Mouse (Mus musculus): ENCODE data around the gene Megf11. TPM values are rescaled to one million over a fixed set of nuclear protein-coding genes. Genes with fewer than 3 reads are reported as not detected.

The Megf11 gene
- polyA plus RNA-seq, 1 experiment from 2014 or later, result 20.2 TPM

DNA sequence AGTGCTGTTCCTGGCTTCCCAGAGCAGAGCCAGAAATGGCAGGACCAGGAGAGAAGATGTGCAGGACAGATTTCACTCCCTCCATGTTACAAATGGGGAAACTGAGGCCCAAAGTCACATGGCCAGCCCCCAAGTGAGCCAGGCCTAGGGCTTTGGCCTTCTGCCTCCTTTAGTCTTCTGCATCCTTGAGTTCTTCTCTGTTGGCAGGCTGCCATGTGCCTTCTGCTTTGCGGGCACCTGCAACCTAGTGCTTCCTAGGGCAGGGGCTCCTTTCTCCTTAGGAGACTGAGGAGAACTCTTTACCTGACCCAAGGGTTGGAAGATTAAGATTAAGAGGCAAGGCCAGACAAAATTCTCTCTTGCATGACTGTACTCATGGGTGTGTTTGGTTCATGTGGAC is 193.9 kb downstream of the Megf11 start:
- 52% methylated on average over 1 of the region's 1 CpGs for WGBS
- H3K4me1 ChIP-seq (ENCODE audit: control insufficient read depth, insufficient read depth, low read depth, low read length), result peaks cover 8% of the 10 kb centered on the region
- no peaks in the 10 kb centered on the region for H3K27me3 ChIP-seq (replicated peaks; ENCODE audit: control insufficient read depth, insufficient read depth, low read length)
- H3K27ac ChIP-seq (ENCODE audit: low read depth, low read length), result no peak overlapping the region
- H3K9me3 ChIP-seq (ENCODE audit: control insufficient read depth, low read length), result no peaks in the 10 kb centered on the region
- no peak overlapping the region for H3K9ac ChIP-seq (ENCODE audit: low read depth, low read length)
- H3K36me3 ChIP-seq (ENCODE audit: control insufficient read depth, insufficient read depth, low read length), result no peaks in the 10 kb centered on the region
- no peak overlapping the region for H3K4me3 ChIP-seq (ENCODE audit: low read length)
- H3K4me2 ChIP-seq (ENCODE audit: low read length), result no peak overlapping the region
- no peak for ATAC-seq

DNA sequence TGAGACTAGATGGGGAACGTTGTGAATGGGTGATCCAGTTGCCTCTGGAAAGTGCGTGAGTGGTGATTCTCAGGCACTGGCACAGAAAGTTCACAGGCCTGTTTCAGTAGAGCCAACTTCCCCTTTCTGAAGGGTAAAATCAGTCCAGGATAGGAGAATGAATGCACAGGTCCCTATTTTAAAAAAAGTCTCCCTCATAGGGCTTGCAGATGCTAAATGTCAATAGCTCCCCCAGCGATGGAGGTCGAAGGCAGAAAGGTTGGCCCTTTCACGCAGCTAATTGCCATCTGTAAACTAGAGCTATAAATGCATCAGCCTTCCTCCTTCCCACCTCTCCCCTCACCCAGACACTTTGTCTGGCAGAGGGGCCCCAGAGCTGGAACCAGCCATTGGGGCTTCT is 200.9 kb downstream of the Megf11 start:
- H3K27me3 ChIP-seq (replicated peaks; ENCODE audit: control insufficient read depth, insufficient read depth, low read length), result no peaks in the 10 kb centered on the region; the same call in 1 of the 2 replicates
- no peaks in the 10 kb centered on the region for H3K9me3 ChIP-seq (ENCODE audit: control insufficient read depth, low read length)
- H3K27ac ChIP-seq (ENCODE audit: low read depth, low read length), result no peak overlapping the region
- no peak overlapping the region for H3K9ac ChIP-seq (ENCODE audit: low read depth, low read length)
- no peaks in the 10 kb centered on the region for H3K36me3 ChIP-seq (ENCODE audit: control insufficient read depth, insufficient read depth, low read length)
- no peak overlapping the region for H3K4me3 ChIP-seq (ENCODE audit: low read length)
- no peaks in the 10 kb centered on the region for H3K4me1 ChIP-seq (ENCODE audit: control insufficient read depth, insufficient read depth, low read depth, low read length)
- no peak for ATAC-seq
- H3K4me2 ChIP-seq (ENCODE audit: low read length), result no peak overlapping the region
- 84% methylated on average over 5 of the region's 5 CpGs for WGBS

DNA sequence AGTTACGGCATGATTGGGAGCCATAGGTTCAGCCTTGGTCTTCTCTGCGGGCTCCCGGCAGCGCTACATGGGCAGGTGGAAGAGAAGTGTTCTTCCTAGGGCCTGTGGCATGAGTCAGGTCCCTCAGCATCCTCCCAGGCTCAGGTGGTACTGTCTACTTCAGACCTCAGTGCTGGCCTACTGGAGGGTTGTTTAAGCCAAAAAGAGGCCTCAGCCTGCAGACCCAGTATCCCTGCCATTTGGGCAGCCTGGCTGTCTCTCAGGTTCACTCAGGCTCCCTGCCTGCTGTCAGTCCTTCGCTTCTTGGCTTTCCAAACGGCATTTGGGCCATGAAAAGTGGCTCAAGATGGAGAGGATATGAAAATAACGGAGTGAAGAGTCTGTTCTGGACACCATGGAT is 202.6 kb downstream of the Megf11 start:
- no peak for ATAC-seq
- H3K4me1 ChIP-seq (ENCODE audit: control insufficient read depth, insufficient read depth, low read depth, low read length), result no peaks in the 10 kb centered on the region

DNA sequence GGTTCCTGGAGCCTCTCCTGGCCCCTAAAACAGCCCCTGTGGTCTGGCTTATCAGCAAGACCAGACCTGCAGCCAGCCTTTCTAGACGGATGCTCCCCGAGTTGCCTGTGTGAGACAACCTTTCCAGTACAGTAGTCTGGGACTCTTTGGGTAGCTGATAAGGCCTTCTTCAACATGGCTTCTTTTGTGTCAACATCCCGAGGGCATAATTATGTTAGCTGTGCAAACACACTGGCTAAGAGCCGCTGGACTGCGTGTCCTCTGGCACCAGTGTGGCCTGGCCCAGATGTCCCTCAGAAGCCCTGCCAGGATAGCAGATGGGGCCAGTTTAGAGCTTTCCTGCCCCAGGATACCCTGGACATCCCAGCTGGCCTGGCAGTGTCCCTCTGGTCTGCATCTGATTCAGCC is 205.2 kb downstream of the Megf11 start:
- Histone ChIP-seq H3K36me3 (ENCODE audit: control insufficient read depth, insufficient read depth, low read length) (no peaks in the 10 kb centered on the region), H3K4me1 (ENCODE audit: control insufficient read depth, insufficient read depth, low read depth, low read length) (peaks cover 14% of the 10 kb centered on the region; the same call in 1 of the 2 replicates), H3K27ac (ENCODE audit: low read depth, low read length) (no peak overlapping the region), H3K9me3 (ENCODE audit: control insufficient read depth, low read length) (no peaks in the 10 kb centered on the region), H3K9ac (ENCODE audit: low read depth, low read length) (no peak overlapping the region), H3K4me3 (ENCODE audit: low read length) (no peak overlapping the region), H3K27me3 (replicated peaks; ENCODE audit: control insufficient read depth, insufficient read depth, low read length) (no peaks in the 10 kb centered on the region; the same call in 1 of the 2 replicates), H3K4me2 (ENCODE audit: low read length) (no peak overlapping the region)
- 43% methylated on average over 5 of the region's 5 CpGs for WGBS
- 0 out of 2 replicates have a peak, but pooled peaks have one; percentile 61 for ATAC-seq

More for the DNA sequence above, 202.6 kb downstream of the Megf11 start:
- Histone ChIP-seq H3K36me3 (ENCODE audit: control insufficient read depth, insufficient read depth, low read length) (no peaks in the 10 kb centered on the region), H3K9ac (ENCODE audit: low read depth, low read length) (no peak overlapping the region), H3K4me2 (ENCODE audit: low read length) (no peak overlapping the region), H3K4me3 (ENCODE audit: low read length) (no peak overlapping the region), H3K27ac (ENCODE audit: low read depth, low read length) (no peak overlapping the region), H3K27me3 (replicated peaks; ENCODE audit: control insufficient read depth, insufficient read depth, low read length) (no peaks in the 10 kb centered on the region; the same call in 1 of the 2 replicates), H3K9me3 (ENCODE audit: control insufficient read depth, low read length) (no peaks in the 10 kb centered on the region)
- 88% methylated on average over 7 of the region's 7 CpGs for WGBS

DNA sequence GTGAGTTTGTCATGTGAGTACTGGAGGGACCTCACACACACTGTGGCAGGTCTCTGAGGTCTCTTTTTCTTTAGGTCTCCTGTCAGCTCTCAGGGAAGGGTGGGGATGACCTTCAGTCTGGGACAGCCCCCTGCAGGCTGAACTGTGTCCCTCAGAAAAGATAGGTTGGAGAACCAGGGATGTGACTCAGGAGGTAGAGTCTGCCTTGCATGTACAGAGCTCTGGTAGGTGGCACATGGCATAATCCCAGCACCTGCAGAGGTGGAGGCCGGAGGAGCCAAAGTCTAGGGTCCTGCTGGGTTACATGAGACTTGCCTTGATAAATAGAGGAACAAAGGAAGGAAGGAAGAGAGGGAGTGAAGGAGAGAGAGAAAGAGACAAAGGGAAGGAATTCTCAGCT is 206.0 kb downstream of the Megf11 start:
- no peak overlapping the region for H3K4me2 ChIP-seq (ENCODE audit: low read length)
- peaks cover 14% of the 10 kb centered on the region; the same call in 1 of the 2 replicates for H3K4me1 ChIP-seq (ENCODE audit: control insufficient read depth, insufficient read depth, low read depth, low read length)
- no peak overlapping the region for H3K27ac ChIP-seq (ENCODE audit: low read depth, low read length)
- H3K9me3 ChIP-seq (ENCODE audit: control insufficient read depth, low read length), result no peaks in the 10 kb centered on the region
- H3K27me3 ChIP-seq (replicated peaks; ENCODE audit: control insufficient read depth, insufficient read depth, low read length), result no peaks in the 10 kb centered on the region; the same call in 1 of the 2 replicates
- no peak overlapping the region for H3K9ac ChIP-seq (ENCODE audit: low read depth, low read length)
- H3K36me3 ChIP-seq (ENCODE audit: control insufficient read depth, insufficient read depth, low read length), result no peaks in the 10 kb centered on the region
- 90% methylated on average over 1 of the region's 1 CpGs for WGBS
- no peak overlapping the region for H3K4me3 ChIP-seq (ENCODE audit: low read length)
- ATAC-seq, result no peak

DNA sequence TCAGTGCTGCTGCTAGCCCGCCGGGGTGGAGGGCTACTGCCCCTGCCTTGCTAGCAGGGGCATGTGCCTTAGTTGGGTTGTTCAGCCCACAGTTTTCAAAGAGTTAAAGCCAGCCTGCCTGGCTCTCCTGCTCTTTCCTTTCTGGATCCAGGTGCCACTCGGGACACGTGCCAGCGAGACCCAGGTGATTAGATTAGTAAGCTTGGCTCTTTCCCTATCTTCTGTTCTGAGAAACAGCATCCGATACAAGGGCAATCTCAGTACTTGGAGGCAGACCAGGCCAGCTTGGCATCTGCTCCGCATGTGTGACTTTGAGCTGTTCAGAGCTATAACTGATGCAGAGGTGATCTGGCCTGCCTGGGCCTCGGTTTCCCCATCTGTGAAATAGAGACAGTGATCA is 209.0 kb downstream of the Megf11 start:
- H3K9ac ChIP-seq (ENCODE audit: low read depth, low read length), result no peak overlapping the region
- H3K4me2 ChIP-seq (ENCODE audit: low read length), result no peak overlapping the region
- ATAC-seq, result peak; percentile 40; the same call in 1 of the 2 replicates
- H3K27ac ChIP-seq (ENCODE audit: low read depth, low read length), result no peak overlapping the region
- WGBS, result 56% methylated on average over 8 of the region's 8 CpGs
- no peaks in the 10 kb centered on the region for H3K9me3 ChIP-seq (ENCODE audit: control insufficient read depth, low read length)
- H3K36me3 ChIP-seq (ENCODE audit: control insufficient read depth, insufficient read depth, low read length), result no peaks in the 10 kb centered on the region
- peaks cover 14% of the 10 kb centered on the region; the same call in 1 of the 2 replicates for H3K4me1 ChIP-seq (ENCODE audit: control insufficient read depth, insufficient read depth, low read depth, low read length)
- no peaks in the 10 kb centered on the region; the same call in 1 of the 2 replicates for H3K27me3 ChIP-seq (replicated peaks; ENCODE audit: control insufficient read depth, insufficient read depth, low read length)
- no peak overlapping the region for H3K4me3 ChIP-seq (ENCODE audit: low read length)

DNA sequence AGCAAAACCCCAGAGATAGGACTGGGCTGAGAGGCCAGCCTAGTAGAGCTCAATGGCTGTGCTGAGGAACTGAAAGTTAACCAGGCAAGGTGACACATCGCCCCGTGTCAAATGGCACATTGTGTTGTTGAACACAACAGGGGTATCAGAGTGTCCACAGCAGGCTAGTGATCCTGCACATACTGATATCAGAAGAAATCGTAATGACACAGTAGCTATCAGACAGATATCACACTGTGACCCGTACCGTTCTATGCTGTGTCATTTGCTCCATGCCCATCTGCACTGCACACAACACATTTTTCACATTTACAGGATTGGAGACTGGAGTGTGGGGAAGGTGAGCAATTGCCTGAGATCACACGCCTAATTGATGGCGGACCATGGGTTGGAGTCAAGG is 213.0 kb downstream of the Megf11 start:
- Histone ChIP-seq H3K27me3 (replicated peaks; ENCODE audit: control insufficient read depth, insufficient read depth, low read length) (0 out of 2 replicates have a peak, but pooled peaks cover 3% of the 10 kb centered on the region), H3K9me3 (ENCODE audit: control insufficient read depth, low read length) (no peaks in the 10 kb centered on the region), H3K27ac (ENCODE audit: low read depth, low read length) (no peak overlapping the region), H3K4me1 (ENCODE audit: control insufficient read depth, insufficient read depth, low read depth, low read length) (peaks cover 11% of the 10 kb centered on the region; the same call in 1 of the 2 replicates), H3K9ac (ENCODE audit: low read depth, low read length) (no peak overlapping the region), H3K4me2 (ENCODE audit: low read length) (no peak overlapping the region), H3K4me3 (ENCODE audit: low read length) (no peak overlapping the region), H3K36me3 (ENCODE audit: control insufficient read depth, insufficient read depth, low read length) (no peaks in the 10 kb centered on the region)
- WGBS, result 86% methylated on average over 7 of the region's 7 CpGs
- ATAC-seq, result no peak

DNA sequence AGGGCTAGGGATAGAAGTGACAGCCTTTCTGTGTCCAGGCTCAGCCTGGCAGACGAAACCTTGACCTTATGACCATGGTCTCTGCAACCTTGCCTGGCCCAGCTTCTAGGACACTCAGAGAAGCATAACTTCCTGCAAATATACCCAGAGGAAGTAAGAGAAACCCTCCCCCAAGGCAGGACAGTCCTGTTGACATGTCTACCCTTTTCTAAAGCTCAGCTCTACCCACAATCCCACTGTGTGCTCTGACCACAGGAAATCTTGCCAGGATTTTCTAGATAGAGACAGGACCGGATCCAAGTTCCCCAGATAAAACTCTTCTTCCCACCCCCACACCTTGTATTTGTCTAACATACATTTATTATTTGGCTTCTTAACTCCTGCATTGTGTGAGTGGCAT is 215.3 kb downstream of the Megf11 start:
- no peak overlapping the region for H3K4me2 ChIP-seq (ENCODE audit: low read length)
- H3K27me3 ChIP-seq (replicated peaks; ENCODE audit: control insufficient read depth, insufficient read depth, low read length), result 0 out of 2 replicates have a peak, but pooled peaks cover 3% of the 10 kb centered on the region
- no peak overlapping the region for H3K9ac ChIP-seq (ENCODE audit: low read depth, low read length)
- no peaks in the 10 kb centered on the region for H3K9me3 ChIP-seq (ENCODE audit: control insufficient read depth, low read length)
- H3K4me1 ChIP-seq (ENCODE audit: control insufficient read depth, insufficient read depth, low read depth, low read length), result peaks cover 21% of the 10 kb centered on the region
- ATAC-seq, result no peak
- WGBS, result 85% methylated on average over 2 of the region's 2 CpGs
- no peak overlapping the region for H3K27ac ChIP-seq (ENCODE audit: low read depth, low read length)
- H3K4me3 ChIP-seq (ENCODE audit: low read length), result no peak overlapping the region
- H3K36me3 ChIP-seq (ENCODE audit: control insufficient read depth, insufficient read depth, low read length), result no peaks in the 10 kb centered on the region

DNA sequence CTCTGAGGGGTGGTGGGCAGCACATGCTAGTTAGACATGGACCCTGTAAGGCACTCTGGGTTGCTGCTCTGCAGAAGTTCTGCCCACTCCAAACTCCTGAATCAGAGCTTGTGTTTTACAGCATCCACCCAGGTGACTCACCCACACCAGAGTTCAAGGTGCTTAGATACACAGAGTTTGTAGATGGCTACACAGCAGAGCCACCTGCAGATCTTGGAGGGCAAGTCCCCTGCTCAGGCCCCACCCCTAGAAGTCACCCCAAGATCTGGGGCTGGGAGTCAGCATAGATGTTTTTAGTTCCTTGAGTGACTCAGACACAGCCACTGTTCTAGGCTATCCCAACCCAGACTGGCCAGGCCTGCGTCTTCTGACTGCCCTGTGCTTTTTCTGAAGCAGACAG is 217.5 kb downstream of the Megf11 start:
- H3K4me1 ChIP-seq (ENCODE audit: control insufficient read depth, insufficient read depth, low read depth, low read length), result peaks cover 39% of the 10 kb centered on the region
- H3K27me3 ChIP-seq (replicated peaks; ENCODE audit: control insufficient read depth, insufficient read depth, low read length), result 0 out of 2 replicates have a peak, but pooled peaks cover 3% of the 10 kb centered on the region
- no peak overlapping the region for H3K4me2 ChIP-seq (ENCODE audit: low read length)
- H3K36me3 ChIP-seq (ENCODE audit: control insufficient read depth, insufficient read depth, low read length), result no peaks in the 10 kb centered on the region
- no peaks in the 10 kb centered on the region for H3K9me3 ChIP-seq (ENCODE audit: control insufficient read depth, low read length)
- H3K27ac ChIP-seq (ENCODE audit: low read depth, low read length), result no peak overlapping the region
- 93% methylated on average over 1 of the region's 1 CpGs for whole genome bisulfite sequencing
- H3K9ac ChIP-seq (ENCODE audit: low read depth, low read length), result no peak overlapping the region
- no peak overlapping the region for H3K4me3 ChIP-seq (ENCODE audit: low read length)
- ATAC-seq, result no peak

Measured in hindbrain, embryonic 16.5 days (tissue).